Mouse (Mus musculus) induced T-regulatory cell, adult 2 months (primary cell): ENCODE data around the gene Olfr1056.
"Not testable (repeated sequence)": the region's sequence is repeated elsewhere in the genome, so short reads cannot be mapped to it uniquely, and the experiment has no call there.

Experiments used
- DNase-seq: peaks from one replicate; pipeline ENCODE4 v3.0.0-alpha.2; 2012; ENCODE audit warnings: low read depth

The Olfr1056 gene

DNA sequence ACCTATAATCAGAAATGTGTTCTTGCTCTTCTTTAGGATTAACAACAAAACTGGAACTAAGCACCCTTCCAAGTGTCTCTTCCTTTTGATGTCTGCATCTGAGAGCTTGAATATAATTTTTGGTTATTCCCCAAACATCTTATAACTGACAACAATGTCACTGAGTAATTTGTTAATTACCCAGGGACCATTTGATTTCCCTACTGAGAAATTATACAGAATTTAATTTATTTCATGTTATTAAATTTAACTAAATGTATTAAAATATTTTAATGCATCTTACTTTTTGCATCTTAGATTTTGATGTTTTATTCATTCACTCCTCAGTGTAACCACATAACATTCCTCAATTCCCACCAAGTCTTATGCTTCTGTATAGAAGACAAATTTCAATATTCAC, at the start of gene Olfr1056:
Gene Olfr1056 (minus strand): TSS at position 101 of the 400 bp plus-strand sequence.
- no peak for DNase-seq

DNA sequence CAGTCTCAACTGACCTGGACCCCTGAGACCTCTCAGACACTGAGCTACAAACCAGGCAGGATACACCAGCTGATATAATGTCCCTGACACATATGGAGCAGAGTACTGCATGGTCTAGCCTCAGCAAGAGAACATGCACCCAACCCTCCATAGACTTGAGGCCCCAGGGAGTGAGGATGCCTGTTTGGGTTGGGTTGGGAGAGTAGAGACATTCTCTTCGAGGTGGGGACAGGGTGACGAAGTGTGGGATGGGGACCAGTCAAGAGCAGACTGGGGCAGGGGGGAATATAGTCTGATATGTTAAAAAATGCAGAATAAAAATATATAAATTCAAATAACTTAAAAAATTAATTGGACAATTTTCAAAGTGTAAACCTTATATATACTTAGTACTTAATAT, 32.8 kb upstream of the Olfr1056 start:
- no peak for DNase-seq

DNA sequence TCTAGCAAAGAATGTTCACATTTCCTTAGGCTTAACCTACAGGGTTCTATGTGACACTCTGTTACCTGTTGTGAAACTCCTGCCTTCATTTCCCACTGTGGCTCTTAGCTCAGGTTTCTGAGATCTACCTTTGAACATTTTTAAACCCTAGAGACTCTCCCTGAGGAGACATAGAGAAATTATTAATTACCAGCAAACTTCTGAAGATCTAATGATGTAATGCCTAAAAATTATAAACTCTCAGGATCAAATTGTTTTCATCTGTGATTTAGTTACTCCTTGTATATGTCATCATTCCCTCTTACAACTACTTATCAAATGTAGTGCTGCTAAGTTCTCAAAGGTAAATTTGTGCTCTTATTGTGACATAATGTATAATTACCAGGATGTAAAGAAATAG, 26.2 kb upstream of the Olfr1056 start, which contains the start of gene Olfr1058:
Gene Olfr1058 (minus strand): TSS at position 101 of the 400 bp plus-strand sequence.
- DNase-seq: not testable (repeated sequence)

DNA sequence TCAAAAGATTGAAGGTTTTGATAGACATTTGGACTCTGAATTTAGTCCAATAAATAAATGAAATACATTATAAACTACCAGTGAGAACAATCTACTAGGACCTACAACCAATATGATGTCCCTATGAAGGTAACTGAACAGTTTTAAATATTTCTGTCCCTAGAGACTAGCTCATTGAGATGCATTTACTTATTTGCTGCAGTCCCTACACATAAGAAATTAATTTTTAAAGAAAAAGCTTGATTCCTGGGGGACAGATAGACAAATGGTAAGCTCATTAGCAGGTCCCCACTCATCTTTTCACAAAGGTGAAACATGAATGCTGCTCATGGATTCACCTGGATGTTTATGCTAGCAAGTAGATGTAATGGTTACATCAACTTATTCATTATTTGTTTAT, 16.0 kb upstream of the Olfr1056 start, which contains the start of gene Olfr1057:
Gene Olfr1057 (minus strand): TSS at position 101 of the 400 bp plus-strand sequence.
- DNase-seq: no peak

DNA sequence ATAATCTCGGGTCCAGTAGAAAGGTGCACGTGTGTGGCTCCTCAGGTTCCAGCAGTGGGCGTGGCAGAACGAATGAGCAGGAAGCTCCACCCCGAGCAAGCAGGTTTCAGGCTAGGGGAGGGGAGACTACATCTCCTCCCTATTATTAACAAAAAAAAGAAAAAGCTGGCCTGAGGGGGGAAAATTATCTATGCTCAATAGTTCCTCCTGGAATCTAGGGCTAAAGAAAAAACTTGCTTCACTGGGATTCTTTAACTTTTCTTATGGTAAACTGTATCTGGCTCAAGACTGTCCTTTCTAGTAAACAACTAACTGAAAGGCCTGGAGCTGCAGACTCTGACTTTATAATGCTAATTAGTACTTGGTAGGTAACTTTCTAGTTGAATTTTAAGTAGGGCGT, 4.1 kb upstream of the Olfr1056 start:
- not testable (repeated sequence) for DNase-seq

DNA sequence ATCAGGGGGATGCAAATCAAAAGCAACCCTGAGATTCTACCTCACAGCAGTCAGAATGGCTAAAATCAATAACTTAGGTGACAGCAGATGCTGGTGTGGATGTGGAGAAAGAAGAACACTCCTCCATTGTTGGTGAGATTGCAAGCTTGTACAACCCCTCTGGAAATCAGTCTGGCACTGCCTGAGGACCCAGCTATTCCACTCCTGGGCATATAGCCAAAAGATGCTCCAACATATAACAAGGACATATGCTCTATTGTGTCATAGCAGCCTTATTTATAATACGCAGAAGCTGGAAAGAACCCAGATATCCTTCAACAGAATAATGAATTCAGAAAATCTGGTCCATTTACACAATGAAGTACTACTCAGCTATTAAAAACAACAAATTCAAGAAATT, 10.5 kb downstream of the Olfr1056 start:
- DNase-seq: not testable (repeated sequence)

DNA sequence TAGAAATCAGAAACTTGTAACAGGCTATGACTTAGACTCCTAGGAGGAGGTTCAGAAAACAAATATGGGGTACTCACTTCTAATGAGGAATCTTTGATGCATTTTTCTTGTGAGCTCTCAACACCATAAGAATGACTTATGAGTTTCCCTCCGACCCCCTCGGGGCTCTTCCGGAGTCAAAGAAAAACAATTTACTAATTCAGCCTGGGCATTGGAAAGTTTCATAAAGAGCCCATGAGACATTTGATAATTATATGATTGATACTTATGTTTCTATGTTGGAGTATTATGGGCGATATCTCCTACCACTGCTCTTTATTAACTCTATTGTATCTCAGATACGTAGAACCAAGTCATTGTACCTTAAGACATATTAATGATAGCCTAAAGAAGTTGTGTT, 12.1 kb downstream of the Olfr1056 start, which contains the start of gene Olfr1055:
Gene Olfr1055 (minus strand): TSS at position 101 of the 400 bp plus-strand sequence.
- no peak for DNase-seq

DNA sequence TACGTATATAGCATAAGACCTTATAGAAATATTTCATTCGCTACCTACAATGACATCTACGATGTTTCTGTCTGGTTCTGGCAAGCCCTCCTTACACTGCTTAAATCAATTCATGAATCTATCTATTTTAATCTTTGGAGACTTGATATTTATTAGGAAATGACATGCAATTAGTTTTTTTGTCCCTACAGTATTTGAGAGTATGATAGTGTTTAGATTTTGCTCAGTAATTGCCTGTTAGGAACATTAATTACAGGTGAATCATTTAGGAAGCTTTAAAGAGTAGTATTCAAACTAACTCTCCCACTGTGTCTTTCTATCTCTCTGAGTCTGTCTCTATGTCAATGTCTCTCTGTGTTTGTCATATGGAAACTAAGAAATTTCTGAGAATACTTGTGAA, 26.9 kb downstream of the Olfr1056 start, which contains the start of gene Olfr1054:
Gene Olfr1054 (minus strand): TSS at position 101 of the 400 bp plus-strand sequence.
- DNase-seq: no peak

DNA sequence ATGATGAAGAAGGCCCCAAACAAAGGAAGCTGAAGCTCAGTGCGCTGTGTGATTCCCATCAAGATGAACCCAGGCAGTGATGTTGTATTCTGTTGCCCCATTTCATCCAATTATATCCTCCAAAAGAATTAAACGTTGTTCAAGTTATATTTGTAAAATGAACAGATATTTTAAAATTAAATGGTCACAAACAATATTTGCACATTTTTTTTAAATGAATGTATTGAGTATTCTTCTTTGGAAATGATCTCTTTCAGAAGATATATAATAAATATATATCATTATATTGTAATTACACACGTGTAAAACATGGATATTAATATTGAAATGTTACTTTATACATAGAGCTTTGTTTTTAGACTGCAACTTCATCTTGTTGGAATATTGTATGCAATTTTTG, 47.1 kb downstream of the Olfr1056 start, which contains the start of gene Olfr1053:
Gene Olfr1053 (minus strand): TSS at position 101 of the 400 bp plus-strand sequence.
- DNase-seq: no peak
